Mouse (Mus musculus) gastrocnemius, adult 2 months (tissue): ENCODE measurements at regions not wholly inside any gene's neighbourhood (a gene's known extent, or its start where the extent isn't known, plus 50 kb on each side); places are given as distances from the start of the nearest gene placed in this dataset.

Experiments
- DNase-seq: peaks from one replicate; pipeline ENCODE4 v3.0.0; 2022
- H3K27ac ChIP-seq: fragments of 200-600 bp; 2 replicates; pipeline ENCODE4 v1.8.1; 2022; ENCODE audit warnings: mild to moderate bottlenecking
- H3K4me3 ChIP-seq: fragments of 200-600 bp; 2 replicates; pipeline ENCODE4 v1.8.1; 2022; ENCODE audit warnings: mild to moderate bottlenecking, moderate library complexity
- CTCF ChIP-seq: fragments of 200-600 bp; IDR thresholded peaks from 2 replicates; pipeline ENCODE4 v1.8.1; 2022; ENCODE audit warnings: antibody characterized with exemption, mild to moderate bottlenecking, moderate library complexity
- intact Hi-C: fragments of 180-260 bp; cut with DNase I; formaldehyde crosslinking; loops from one replicate; pipeline ENCODE4 v1.15.1; 2025

DNA sequence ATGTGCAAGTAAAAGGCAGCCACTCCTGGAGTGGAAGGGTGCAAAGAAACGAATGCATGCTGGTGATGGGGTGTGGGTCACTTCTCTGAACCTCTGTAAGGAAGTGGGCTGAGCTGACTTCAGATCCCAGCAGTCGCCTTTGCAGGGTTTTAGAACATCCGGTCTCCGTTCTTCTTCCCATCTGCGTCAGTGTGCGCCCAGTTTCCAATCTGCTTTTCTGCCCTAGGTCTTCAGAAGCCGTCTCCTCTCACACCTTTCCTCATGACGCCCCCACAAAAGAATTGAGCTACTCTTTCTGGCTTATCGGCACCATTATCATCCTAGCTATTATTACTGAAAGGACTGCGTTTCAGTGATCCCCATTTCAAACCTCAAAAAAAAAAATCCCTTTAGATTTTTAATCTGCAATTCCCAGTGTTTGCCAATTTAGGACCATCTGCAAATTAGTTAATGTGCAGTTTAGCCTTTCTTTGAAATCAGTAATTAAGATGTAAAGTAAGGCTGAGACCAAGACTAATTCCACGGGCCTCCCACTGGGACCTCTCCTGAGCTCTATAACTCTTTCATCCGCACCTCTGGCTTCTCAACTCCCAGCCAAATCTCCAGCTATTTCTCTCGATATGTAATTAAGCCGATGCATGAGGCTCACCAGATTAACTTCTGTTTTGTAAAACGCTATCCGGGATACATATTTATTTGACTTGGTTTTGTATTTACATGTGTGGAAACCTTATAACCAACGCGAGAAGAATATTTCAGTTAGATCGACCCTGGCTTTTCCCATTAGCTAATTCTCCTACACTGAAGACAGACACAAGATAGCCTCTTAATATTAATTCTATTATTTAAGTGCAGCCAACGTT lies 185.7 kb upstream of the Ednrb start:
- peak; percentile 16 for DNase-seq
- no peak overlapping the region for H3K27ac ChIP-seq
- H3K4me3 ChIP-seq: no peak overlapping the region
- intact Hi-C loops: loop anchor here (10.0 kb wide), 3 partner anchors 315 to 585 kb away; partner anchors contain the start of gene Rnf219
- no peak for TF ChIP-seq CTCF

DNA sequence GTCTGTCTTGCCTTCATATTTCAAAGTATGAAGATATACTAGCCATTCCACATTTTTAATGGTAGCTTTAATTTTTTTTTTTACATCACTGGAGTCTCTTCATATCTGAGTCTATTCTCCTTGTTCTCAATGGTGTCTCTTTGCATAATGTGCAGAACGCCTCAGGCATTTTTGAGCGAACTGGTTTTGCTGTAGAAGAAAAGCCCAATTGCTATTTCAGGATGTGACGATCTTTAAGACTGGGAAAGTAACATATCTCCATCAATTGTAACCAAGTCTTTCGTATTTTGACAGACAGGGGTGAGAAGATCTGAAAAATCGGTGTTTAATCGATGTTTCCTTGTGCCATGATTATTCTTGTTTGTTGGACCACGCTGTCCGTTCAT lies 183.7 kb upstream of the Ednrb start:
- DNase-seq: no peak
- H3K27ac ChIP-seq: peak overlapping the region; percentile 78
- H3K4me3 ChIP-seq: no peak overlapping the region
- intact Hi-C loops: loop anchor here (10.0 kb wide), 1 partner anchor 313 kb away; no protein-coding TSS in a partner anchor
- TF ChIP-seq CTCF: no peak

DNA sequence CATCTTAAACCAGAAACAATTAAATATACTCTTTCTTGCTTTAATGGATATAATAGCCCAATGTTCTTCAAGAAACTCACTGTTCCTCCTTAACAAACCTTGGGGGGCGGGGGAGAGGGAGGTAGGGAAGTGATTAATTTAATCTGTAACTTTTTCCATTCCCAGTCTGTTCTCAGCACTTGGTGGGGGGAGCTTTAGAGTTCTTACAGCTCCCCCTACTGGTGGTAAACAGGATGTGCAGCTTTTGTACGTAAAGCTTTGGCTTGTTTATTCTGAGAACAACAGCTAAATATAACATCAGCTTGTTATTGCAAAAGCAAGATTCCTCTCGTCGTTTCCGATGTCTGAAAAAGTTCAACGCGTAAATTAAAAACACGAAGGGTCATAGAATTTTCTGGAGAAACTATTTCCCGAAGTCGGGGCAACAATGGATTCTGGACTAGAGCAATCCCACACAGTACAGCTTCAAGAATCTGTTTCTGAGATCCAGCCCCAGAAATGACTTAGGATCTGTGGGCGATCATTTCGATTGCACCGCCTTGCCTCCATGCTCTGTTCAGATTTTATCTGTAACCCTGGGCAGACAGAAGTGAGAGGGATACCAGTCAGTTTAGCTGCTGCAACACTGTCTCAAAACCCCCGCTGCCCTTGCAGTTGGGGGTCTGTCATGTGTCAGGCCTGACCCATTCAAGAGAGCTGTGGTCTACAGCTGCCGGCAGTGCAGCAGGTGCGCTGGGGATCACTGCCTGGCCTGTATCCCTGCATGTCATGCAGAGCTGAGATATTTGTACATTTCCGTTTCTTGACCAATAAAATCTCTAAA lies 183.1 kb upstream of the Ednrb start:
- intact Hi-C loops: loop anchor here (10.0 kb wide), 1 partner anchor 312 kb away; no protein-coding TSS in a partner anchor
- H3K27ac ChIP-seq: peak overlapping the region; percentile 78
- peak; percentile 28 for DNase-seq
- peak; percentile 95 for TF ChIP-seq CTCF
- H3K4me3 ChIP-seq: peak overlapping the region; percentile 60

DNA sequence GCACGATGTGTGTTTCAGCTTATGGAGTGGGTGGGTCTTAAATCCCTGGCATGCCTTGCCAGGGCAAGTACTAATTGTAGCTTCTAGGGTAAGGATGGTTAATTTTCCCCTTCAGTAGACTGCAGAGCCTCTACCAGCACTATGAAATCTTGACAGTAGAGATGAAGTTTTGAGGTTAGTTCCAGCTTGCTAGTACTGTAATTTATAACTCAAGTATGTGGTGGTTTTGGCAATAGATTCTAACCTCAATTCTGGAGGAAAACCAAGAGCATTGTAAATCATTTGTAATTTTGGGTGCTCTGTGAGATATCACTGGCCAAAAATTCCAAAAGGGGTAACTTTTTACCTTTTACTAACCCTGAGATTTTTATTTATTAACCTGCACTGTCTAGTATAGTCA lies 164.3 kb upstream of the Ednrb start:
- DNase-seq: no peak
- intact Hi-C loops: no loop called here
- H3K27ac ChIP-seq: no peak overlapping the region
- H3K4me3 ChIP-seq: no peak overlapping the region
- TF ChIP-seq CTCF: no peak

DNA sequence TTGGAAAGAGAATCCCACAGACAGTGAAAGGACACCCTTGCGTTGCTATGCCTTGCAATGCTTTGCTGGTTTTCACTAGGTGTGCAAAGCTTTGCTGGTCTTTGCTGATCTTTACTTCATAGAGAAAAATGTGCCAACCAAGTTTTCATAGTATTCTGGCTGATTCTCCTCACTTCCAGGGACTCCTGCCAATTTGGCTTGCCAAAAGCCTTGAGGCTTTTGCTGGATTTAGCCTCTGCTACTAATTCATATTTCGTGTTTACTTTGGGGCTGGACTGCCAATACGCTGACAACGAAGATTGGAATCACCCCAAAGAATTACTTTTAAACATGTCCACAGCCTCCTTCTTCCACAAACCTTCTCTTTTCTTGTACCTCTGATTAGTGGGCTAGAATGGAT lies 162.2 kb upstream of the Ednrb start:
- DNase-seq: no peak
- no peak for TF ChIP-seq CTCF
- intact Hi-C loops: no loop called here
- no peak overlapping the region for H3K27ac ChIP-seq
- H3K4me3 ChIP-seq: no peak overlapping the region

DNA sequence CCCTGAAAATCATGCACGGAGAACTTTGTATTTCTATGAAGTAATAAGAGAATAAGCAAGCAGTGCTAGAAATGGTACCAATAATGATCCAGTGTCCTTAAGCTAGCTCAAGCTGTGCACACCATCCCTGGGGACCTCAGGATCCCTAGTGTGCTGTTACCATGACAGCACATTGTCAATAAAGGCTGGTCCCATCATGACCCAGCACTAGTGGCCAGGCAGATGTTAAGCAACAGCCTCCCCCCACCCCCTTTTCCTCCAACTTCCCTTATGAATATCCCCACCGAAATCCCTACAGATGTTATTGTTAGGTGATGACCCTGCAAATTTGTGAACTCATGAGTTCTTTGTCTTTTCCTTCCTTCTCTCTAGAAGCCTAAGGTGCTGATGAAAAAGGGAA lies 160.9 kb upstream of the Ednrb start:
- intact Hi-C loops: no loop called here
- TF ChIP-seq CTCF: no peak
- no peak overlapping the region for H3K27ac ChIP-seq
- peak; percentile 24 for DNase-seq
- no peak overlapping the region for H3K4me3 ChIP-seq

DNA sequence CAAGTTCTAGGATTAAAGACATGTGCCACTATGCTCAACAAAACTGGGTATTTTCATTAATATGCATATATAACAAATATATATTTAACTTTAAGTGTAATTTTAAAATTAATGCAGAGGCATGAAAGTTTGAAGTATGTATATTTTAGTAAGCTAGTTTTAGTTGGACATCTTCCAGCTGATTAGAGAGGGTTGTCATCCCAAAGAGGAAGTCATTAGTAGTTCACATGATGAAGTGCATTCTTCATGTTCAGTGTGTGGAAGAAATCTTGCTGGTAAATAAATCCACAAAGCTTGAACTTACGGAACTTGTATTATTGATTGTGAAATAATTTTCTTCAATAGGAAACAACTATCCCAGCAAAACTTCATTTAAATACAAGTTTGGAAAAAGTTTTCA lies 158.2 kb upstream of the Ednrb start:
- intact Hi-C loops: no loop called here
- TF ChIP-seq CTCF: no peak
- Histone ChIP-seq H3K27ac (no peak overlapping the region), H3K4me3 (no peak overlapping the region)
- no peak for DNase-seq

DNA sequence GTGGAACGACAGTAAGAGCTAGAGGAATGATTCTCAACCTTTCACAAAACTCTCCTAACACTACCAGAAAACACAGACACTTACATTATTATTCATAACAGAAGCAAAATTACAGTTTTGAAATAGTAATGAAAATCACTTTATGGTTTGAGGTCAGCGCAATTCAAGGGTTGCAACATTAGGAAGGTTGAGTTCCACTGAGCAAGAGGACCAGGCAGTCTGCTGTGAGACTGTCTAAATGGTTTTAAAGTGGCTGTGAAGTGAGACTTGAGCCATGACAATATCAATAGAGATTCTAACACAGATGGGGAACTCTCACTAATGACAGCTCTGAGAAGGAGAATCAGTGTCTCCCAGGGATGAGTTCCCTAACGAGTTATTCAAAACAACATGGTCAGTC lies 146.2 kb upstream of the Ednrb start:
- no peak for DNase-seq
- H3K4me3 ChIP-seq: no peak overlapping the region
- intact Hi-C loops: no loop called here
- TF ChIP-seq CTCF: no peak
- no peak overlapping the region for H3K27ac ChIP-seq

DNA sequence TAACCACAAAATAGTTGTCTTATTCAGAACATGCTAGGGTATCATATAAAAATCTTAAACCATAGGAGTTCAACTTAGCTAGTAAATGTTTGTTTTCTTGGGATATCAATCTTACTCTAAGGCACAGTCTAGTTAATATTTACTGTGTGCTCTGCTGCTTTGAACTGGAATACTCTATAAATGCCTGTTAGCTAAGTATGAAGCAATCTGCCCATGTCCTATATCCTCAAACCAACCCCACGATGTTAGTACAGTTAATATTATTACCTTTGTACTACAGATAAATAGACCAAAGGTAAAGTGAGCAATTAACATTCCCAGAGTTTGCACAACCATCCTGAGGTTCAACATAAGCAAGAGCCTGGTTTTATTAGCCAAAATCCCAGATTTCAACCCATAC lies 145.7 kb upstream of the Ednrb start:
- Histone ChIP-seq H3K4me3 (no peak overlapping the region), H3K27ac (no peak overlapping the region)
- no peak for DNase-seq
- intact Hi-C loops: no loop called here
- TF ChIP-seq CTCF: no peak

DNA sequence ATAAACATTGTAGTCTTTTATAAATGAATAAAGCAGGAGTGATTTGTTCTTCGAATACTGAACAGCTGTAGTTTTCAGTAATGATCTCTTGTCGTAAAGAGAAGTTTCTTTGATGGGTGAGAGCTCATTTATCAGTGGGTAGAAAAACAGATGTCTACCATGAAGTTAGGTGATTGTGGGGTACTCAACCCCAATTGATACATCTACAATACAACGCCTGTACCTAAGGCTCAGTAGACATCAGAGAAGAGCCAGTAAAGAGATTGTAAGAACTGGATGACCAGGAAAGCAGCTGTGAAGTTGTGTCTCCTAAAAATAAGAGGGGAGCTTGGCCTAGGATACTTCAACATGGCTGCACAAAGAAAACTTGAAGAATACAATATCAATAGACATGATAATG lies 143.1 kb upstream of the Ednrb start:
- Histone ChIP-seq H3K4me3 (no peak overlapping the region), H3K27ac (no peak overlapping the region)
- TF ChIP-seq CTCF: no peak
- DNase-seq: no peak
- intact Hi-C loops: no loop called here

DNA sequence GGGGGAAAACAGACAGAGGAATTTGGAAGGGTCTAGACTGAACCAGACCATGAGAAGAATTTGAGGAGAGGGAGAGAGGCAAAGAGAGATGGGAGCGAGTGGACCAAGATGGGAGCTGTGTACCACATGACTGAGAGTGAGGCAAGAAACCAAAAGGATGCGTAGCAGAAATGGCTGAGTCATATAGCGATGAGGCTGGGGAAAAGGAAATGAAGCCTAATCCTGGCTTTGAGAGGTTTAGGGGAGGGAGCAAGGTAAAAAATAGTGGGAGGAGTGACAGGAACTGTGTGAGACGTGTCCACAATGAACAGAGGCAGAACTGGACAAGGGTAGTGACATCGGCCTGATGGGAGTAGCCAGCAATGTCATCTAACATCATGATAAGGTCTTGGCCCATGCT lies 140.1 kb upstream of the Ednrb start:
- intact Hi-C loops: no loop called here
- no peak for DNase-seq
- H3K4me3 ChIP-seq: no peak overlapping the region
- H3K27ac ChIP-seq: no peak overlapping the region
- no peak for TF ChIP-seq CTCF

DNA sequence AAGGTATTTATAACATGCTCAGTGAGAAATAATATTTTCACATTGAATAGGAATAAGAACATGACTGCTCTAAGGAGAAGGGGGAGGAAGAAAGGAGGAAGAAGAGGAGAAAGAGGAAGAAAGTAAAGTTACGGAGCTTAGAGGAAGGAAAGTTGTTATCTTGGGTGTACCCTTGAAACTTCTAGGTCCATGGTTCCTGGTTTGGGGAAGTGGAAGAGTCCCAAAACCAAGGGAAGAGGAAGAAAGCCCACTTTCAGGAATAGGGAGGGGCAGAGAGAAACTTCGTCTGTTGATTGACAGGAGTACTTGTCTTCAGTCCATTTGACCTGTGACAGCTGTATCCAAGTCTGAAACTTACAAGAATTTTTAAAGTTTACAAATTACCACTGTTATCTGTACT lies 134.6 kb upstream of the Ednrb start:
- intact Hi-C loops: no loop called here
- H3K4me3 ChIP-seq: no peak overlapping the region
- no peak for DNase-seq
- no peak overlapping the region for H3K27ac ChIP-seq
- no peak for TF ChIP-seq CTCF

DNA sequence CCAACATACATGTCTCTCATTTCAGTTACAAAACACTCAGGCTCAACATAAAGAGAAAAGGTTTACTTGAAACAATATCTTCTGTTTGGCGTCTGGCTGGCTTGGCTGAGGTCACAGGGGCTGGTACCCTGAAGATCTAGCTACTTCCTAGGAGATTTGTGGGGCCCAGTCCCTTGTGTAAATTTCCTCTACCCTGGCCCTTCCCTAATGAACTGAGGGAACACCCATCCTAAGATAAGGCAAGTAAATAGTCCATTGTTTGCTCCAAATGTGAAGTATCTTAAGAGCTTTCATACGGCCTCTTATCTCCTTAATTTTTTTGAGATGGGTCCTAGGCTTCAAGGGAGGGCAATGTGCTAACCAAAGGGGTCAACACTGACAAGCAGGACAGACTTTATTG lies 133.6 kb upstream of the Ednrb start:
- no peak overlapping the region for H3K27ac ChIP-seq
- no peak for DNase-seq
- H3K4me3 ChIP-seq: no peak overlapping the region
- no peak for TF ChIP-seq CTCF
- intact Hi-C loops: no loop called here
